In genomic region chr14:14032842-14033241, GRCm38 (mm10) we compare ENCODE assay signal across 19 mouse cellular contexts.
DNase-seq lines count a peak whose midpoint lies in the region; ATAC-seq lines count a peak whose summit lies in the region.
"Had no signal": no experiment of that assay in that cellular context is flagged by ENCODE, and none has a peak within 500 bp of the region (broad histone marks: within the 10 kb centered on the region; RNA-seq: fewer than 3 reads in every experiment).

No protein-coding gene starts in this region.

- ATAC-seq in frontal cortex, adult (ENCODE audit: low TSS enrichment), result peak; percentile 81
- ATAC-seq: activated CD4-positive, CD25-positive, alpha-beta regulatory T cell, adult 4 months; Patski had no signal

- no peak for DNase-seq in frontal cortex, postnatal 36 days (ENCODE audit: low spot score in 2 of 2)
- peak; percentile 15 for DNase-seq in right cerebral cortex, adult 18-20 months
- DNase-seq in right cerebral cortex, postnatal 25 days, result no peak
- DNase-seq in brain, adult 2 months (ENCODE audit: low read depth, low spot score), result peak; percentile 50
- DNase-seq in thymus, postnatal 14 days, result no peak
- DNase-seq: adrenal gland, adult 2 months; adrenal gland, adult 8-10 months; adrenal gland, postnatal 10 days; adrenal gland, postnatal 14 days; adrenal gland, postnatal 25 days; adrenal gland, postnatal 36 days; B cell, adult 2 months; cerebellum, adult 11 months; cerebellum, adult 11-12 months; cerebellum, adult 18-20 months; cerebellum, adult 2 months had no signal

Comparison
In these comparisons a context has a peak if more than half of its experiments do, and no peak if none do; other contexts are left out.
1. DNase-seq: peak in right cerebral cortex, adult 18-20 months (single experiment) and brain, adult 2 months (single experiment); none in frontal cortex, postnatal 36 days (0 of 2), right cerebral cortex, postnatal 25 days (single experiment) and thymus, postnatal 14 days (single experiment).